Mouse (Mus musculus): ENCODE data around the gene Nsun2. TPM values are rescaled to one million over a fixed set of nuclear protein-coding genes. Genes with fewer than 3 reads are reported as not detected.

Gene Nsun2
- total and polyA plus RNA-seq, 3 experiments = 29.3 to 47.9 (median 40.4) TPM

DNA sequence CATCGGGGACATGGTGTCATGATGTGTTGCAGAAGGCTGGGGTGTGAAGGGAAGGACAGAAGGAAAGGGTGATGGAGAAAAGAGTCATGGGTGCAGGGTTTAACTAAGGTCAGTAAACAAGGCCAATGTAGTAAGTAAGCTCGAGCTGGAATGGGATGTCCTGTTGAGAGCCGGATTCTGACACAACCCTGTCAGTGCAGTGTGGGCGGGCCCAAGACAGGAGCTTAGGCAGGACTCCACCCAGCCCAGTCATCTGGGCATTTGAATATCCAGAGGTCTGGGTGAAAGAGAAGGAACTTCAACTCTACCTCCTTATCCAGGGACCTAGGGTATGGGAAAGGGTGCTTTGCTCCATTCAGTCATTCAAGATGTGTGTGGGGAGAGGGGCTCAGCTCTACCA, 4.8 kb downstream of the Nsun2 start:
- peaks cover 3% of the 10 kb centered on the region; the same call in 1 of the 2 replicates for H3K79me2 ChIP-seq (replicated peaks; ENCODE audit: control insufficient read depth, insufficient read depth, low read length)
- H3K4me1 ChIP-seq (ENCODE audit: control insufficient read depth, insufficient read depth, low read length) = peaks cover 16% of the 10 kb centered on the region
- no peak overlapping the region for H3K4me3 ChIP-seq
- TF ChIP-seq EP300 (IDR thresholded peaks at IDR 0.05; ENCODE audit: insufficient read depth, low read depth, low read length) = no peak
- TF ChIP-seq CTCF (IDR thresholded peaks at IDR 0.05) = no peak
- TF ChIP-seq POLR2A (IDR thresholded peaks at IDR 0.05; ENCODE audit: insufficient read depth, low read depth, low read length) = no peak
- H3K9ac ChIP-seq (ENCODE audit: low read depth, low read length) = no peak overlapping the region
- peak in 1 of 2 experiments; percentile 45 for DNase-seq
- H3K36me3 ChIP-seq (ENCODE audit: control insufficient read depth, insufficient read depth, low read length) = no peaks in the 10 kb centered on the region
- 28% methylated on average over 4 of the region's 4 CpGs for WGBS
- 0 out of 2 replicates have a peak overlapping the region, but pooled peaks have one; percentile 33 for H3K27ac ChIP-seq
- no peaks in the 10 kb centered on the region for H3K27me3 ChIP-seq (ENCODE audit: control insufficient read depth, insufficient read depth, low read length)
- intact Hi-C loops (cut with DNase I) = loop anchor here (10.0 kb wide), 1 partner anchor 954 kb away; the partner anchor contains the start of genes Fastkd3 and Mtrr

DNA sequence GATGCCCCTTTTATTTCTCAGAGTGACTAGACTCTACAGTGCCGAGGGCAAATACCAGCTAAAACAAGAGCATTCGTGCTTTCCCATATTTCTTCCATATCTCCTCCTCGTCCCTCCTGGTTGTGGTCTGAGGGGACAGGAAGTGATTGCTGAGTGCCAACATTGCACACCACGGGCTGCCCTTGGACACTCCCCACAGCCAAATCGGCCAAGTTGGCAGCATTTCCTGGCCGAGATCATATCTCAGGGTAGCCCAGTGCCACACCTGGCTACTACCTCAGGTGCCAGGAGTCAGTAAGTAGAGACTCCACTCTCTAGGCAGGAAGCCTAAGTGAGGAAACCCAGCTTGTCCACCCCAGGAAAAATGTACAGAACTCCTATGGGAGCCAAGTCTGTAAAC, 7.7 kb downstream of the Nsun2 start:
- H3K27ac ChIP-seq = peak overlapping the region; percentile 88; the same call in 1 of the 2 replicates
- intact Hi-C loops (cut with DNase I) = no loop called here
- H3K9ac ChIP-seq (ENCODE audit: low read depth, low read length) = no peak overlapping the region
- 18% methylated on average over 6 of the region's 6 CpGs for WGBS
- DNase-seq = peak in 1 of 2 experiments; percentile 29
- H3K79me2 ChIP-seq (replicated peaks; ENCODE audit: control insufficient read depth, insufficient read depth, low read length) = no peaks in the 10 kb centered on the region
- TF ChIP-seq EP300 (IDR thresholded peaks at IDR 0.05; ENCODE audit: insufficient read depth, low read depth, low read length) = no peak
- no peak for TF ChIP-seq CTCF (IDR thresholded peaks at IDR 0.05)
- H3K27me3 ChIP-seq (ENCODE audit: control insufficient read depth, insufficient read depth, low read length) = no peaks in the 10 kb centered on the region
- peaks cover 20% of the 10 kb centered on the region for H3K4me1 ChIP-seq (ENCODE audit: control insufficient read depth, insufficient read depth, low read length)
- H3K36me3 ChIP-seq (ENCODE audit: control insufficient read depth, insufficient read depth, low read length) = no peaks in the 10 kb centered on the region
- peak overlapping the region; percentile 24; the same call in 1 of the 2 replicates for H3K4me3 ChIP-seq

DNA sequence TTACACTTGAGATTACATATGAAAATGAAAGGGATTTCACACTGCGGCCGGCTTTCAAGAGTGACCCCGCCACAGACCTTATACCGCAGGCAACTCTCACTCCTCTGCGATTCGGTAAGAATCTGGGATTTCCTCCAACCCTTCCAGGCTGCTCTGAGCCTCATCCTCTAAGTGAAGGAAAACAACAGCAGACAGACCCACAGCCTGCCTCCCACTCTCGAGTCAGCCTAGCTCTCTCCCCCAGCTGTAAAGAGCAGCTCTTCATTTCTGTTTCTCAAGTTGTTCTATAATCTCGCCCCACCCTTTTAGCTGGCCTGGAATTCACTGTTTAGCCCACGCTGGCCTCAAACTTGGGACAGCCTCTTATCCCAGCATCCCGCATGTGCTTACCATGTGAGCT, 8.2 kb downstream of the Nsun2 start:
- H3K4me1 ChIP-seq (ENCODE audit: control insufficient read depth, insufficient read depth, low read length) = peaks cover 20% of the 10 kb centered on the region
- no peaks in the 10 kb centered on the region for H3K27me3 ChIP-seq (ENCODE audit: control insufficient read depth, insufficient read depth, low read length)
- TF ChIP-seq POLR2A (IDR thresholded peaks at IDR 0.05; ENCODE audit: insufficient read depth, low read depth, low read length) (no peak), CTCF (IDR thresholded peaks at IDR 0.05) (no peak), EP300 (IDR thresholded peaks at IDR 0.05; ENCODE audit: insufficient read depth, low read depth, low read length) (no peak)
- peak overlapping the region; percentile 88 for H3K27ac ChIP-seq
- no peaks in the 10 kb centered on the region for H3K79me2 ChIP-seq (replicated peaks; ENCODE audit: control insufficient read depth, insufficient read depth, low read length)
- intact Hi-C loops (cut with DNase I) = no loop called here
- 23% methylated on average over 10 of the region's 10 CpGs for WGBS
- no peaks in the 10 kb centered on the region for H3K36me3 ChIP-seq (ENCODE audit: control insufficient read depth, insufficient read depth, low read length)
- H3K9ac ChIP-seq (ENCODE audit: low read depth, low read length) = no peak overlapping the region
- peak overlapping the region; percentile 24; the same call in 1 of the 2 replicates for H3K4me3 ChIP-seq
- peak; percentile 40 to 50 for DNase-seq

DNA sequence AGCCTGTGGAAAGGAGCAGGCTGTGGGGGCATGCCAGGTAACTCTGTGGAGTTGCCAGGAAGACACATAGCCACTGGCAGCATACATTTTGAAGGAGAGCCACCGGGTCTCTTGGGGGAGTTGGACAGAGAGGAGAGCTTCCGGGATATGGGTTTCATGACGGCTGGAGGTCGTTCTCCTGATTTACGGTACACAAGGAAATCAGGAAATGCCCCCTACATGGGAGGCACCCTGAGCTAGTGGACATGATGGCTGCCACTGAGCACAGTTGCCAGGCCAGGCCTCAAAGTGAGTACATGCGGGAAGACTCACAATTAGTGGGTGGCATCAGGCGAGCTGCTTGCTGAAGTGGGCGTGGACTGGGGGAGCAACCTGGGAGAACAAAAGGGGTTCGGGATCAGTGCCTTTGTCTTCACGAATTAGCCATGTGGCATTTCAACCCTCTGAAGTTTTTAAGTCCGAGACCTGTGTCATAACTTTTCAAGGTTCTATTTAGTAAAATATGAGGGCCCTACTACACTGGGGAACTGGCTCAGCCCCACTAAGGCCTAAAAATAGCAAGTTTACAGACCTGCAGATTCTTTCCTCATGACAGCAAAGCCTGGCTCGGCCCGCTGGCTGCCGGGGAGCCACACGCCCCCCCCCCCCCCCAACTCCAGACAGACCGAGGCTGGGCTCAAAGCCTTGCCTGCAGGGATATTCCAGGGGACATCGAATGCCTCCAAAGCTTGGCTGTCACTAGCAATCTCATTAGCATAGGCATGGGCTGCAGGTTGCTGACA, 9.2 kb downstream of the Nsun2 start:
- intact Hi-C loops (cut with DNase I) = no loop called here
- Histone ChIP-seq H3K27me3 (ENCODE audit: control insufficient read depth, insufficient read depth, low read length) (no peaks in the 10 kb centered on the region), H3K79me2 (replicated peaks; ENCODE audit: control insufficient read depth, insufficient read depth, low read length) (no peaks in the 10 kb centered on the region), H3K36me3 (ENCODE audit: control insufficient read depth, insufficient read depth, low read length) (no peaks in the 10 kb centered on the region), H3K9ac (ENCODE audit: low read depth, low read length) (peak overlapping the region; percentile 45; the same call in 1 of the 2 replicates), H3K27ac (peak overlapping the region; percentile 88), H3K4me3 (no peak overlapping the region), H3K4me1 (ENCODE audit: control insufficient read depth, insufficient read depth, low read length) (peaks cover 22% of the 10 kb centered on the region)
- TF ChIP-seq POLR2A (IDR thresholded peaks at IDR 0.05; ENCODE audit: insufficient read depth, low read depth, low read length) (0 out of 2 replicates have a peak, but pooled peaks have one; percentile 10), EP300 (IDR thresholded peaks at IDR 0.05; ENCODE audit: insufficient read depth, low read depth, low read length) (no peak)
- peak in 1 of 2 experiments; percentile 68 for DNase-seq
- 46% methylated on average over 17 of the region's 17 CpGs for WGBS

DNA sequence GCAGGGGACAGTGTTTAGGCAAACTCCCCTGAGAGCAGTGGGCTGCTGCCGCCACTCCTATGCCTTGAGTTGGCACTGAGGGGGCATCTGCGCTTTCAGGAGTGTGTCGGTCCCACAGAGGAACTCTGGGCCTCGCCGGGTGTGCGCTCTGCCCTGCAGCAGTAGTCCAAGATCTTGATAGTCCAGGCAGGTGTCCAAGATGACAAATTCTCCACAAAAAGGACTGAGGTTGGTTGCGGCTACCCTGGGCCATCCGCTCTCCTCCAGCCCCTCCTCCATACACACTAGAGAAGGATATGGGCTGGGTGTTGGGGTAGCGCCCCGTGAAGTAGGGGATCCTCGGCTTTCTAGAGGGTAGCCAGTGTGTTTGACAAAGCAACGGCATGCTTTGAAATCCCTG, 10.0 kb downstream of the Nsun2 start:
- Histone ChIP-seq H3K4me1 (ENCODE audit: control insufficient read depth, insufficient read depth, low read length) (peaks cover 18% of the 10 kb centered on the region), H3K79me2 (replicated peaks; ENCODE audit: control insufficient read depth, insufficient read depth, low read length) (no peaks in the 10 kb centered on the region), H3K27me3 (ENCODE audit: control insufficient read depth, insufficient read depth, low read length) (no peaks in the 10 kb centered on the region), H3K4me3 (no peak overlapping the region), H3K36me3 (ENCODE audit: control insufficient read depth, insufficient read depth, low read length) (no peaks in the 10 kb centered on the region), H3K27ac (peak overlapping the region; percentile 88), H3K9ac (ENCODE audit: low read depth, low read length) (peak overlapping the region; percentile 45)
- TF ChIP-seq POLR2A (IDR thresholded peaks at IDR 0.05; ENCODE audit: insufficient read depth, low read depth, low read length) (no peak), EP300 (IDR thresholded peaks at IDR 0.05; ENCODE audit: insufficient read depth, low read depth, low read length) (no peak), CTCF (IDR thresholded peaks at IDR 0.05) (no peak)
- WGBS = 46% methylated on average over 12 of the region's 12 CpGs
- intact Hi-C loops (cut with DNase I) = no loop called here
- no peak for DNase-seq

DNA sequence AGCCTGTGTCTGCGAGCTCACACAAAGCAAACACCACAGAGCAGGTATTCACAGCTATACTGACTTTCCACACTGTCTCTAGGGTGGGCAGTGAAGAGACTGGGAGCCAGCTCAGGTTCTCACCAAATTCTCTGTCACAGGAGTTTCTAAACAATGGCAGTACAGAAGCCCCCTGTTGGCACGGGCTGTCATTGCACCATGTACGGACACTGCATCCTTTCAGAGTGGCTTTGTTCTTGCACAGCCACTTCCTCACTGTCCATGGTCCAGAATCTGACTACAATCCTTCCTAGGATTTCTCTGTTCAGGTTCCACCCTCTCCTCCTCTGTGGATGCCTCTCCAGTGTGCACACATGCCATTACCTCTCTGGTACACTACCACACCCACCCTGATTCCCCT, 11.5 kb downstream of the Nsun2 start:
- peak in 1 of 2 experiments; percentile 27 for DNase-seq
- Histone ChIP-seq H3K27me3 (ENCODE audit: control insufficient read depth, insufficient read depth, low read length) (no peaks in the 10 kb centered on the region), H3K36me3 (ENCODE audit: control insufficient read depth, insufficient read depth, low read length) (no peaks in the 10 kb centered on the region), H3K79me2 (replicated peaks; ENCODE audit: control insufficient read depth, insufficient read depth, low read length) (no peaks in the 10 kb centered on the region), H3K4me3 (no peak overlapping the region), H3K9ac (ENCODE audit: low read depth, low read length) (no peak overlapping the region), H3K4me1 (ENCODE audit: control insufficient read depth, insufficient read depth, low read length) (peaks cover 18% of the 10 kb centered on the region), H3K27ac (no peak overlapping the region)
- TF ChIP-seq POLR2A (IDR thresholded peaks at IDR 0.05; ENCODE audit: insufficient read depth, low read depth, low read length) = no peak
- TF ChIP-seq CTCF (IDR thresholded peaks at IDR 0.05) = peak; percentile 75
- WGBS = 38% methylated on average over 3 of the region's 3 CpGs
- intact Hi-C loops (cut with DNase I) = no loop called here
